Mouse (Mus musculus) brown adipose tissue, adult 24 weeks (tissue): ENCODE measurements at regions not wholly inside any gene's neighbourhood (a gene's known extent, or its start where the extent isn't known, plus 50 kb on each side); places are given as distances from the start of the nearest gene placed in this dataset.

Experiments
- H3K27ac ChIP-seq: fragments of 200-500 bp; replicated peaks from 2 replicates; pipeline ENCODE4 v1.5.1; 2012; ENCODE audit warnings: low read depth, mild to moderate bottlenecking, low read length
- H3K4me1 ChIP-seq: fragments of 200-500 bp; 2 replicates; pipeline ENCODE4 v1.6.1; 2012; ENCODE audit warnings: low read length, mixed read lengths; ENCODE audit not compliant: control insufficient read depth, insufficient read depth, insufficient read length
- H3K4me3 ChIP-seq: fragments of 200-500 bp; 2 replicates; pipeline ENCODE4 v1.5.1; 2012; ENCODE audit warnings: low read depth, mild to moderate bottlenecking, low read length, moderate library complexity; ENCODE audit not compliant: insufficient read depth

- Histone ChIP-seq H3K27ac (no peak overlapping the region), H3K4me3 (no peak overlapping the region), H3K4me1 (peaks cover 3% of the 10 kb centered on the region)
Measured at GRCm38 (mm10) chr1:45135152-45135714, 176.1 kb upstream of the Col3a1 start.

DNA sequence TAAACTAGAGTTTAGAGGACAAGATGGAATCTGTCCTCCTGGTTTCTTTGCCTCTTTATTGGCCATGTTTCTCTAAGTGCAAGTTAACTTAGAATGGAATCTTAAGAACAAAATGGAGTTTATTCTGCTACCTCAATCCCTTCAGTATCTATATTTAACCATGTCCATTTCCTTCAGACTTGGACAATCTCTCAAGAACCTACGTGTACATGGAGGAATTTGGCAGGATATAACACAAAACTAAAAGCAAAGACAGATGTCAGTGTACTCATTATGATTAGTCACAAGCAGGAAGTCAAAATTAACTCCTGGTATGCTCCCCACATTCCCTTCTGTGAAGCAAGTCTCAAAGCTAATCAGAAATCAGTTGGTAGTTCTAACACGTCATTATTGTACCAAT lies 164.3 kb upstream of the Col3a1 start:
- no peak overlapping the region for H3K4me3 ChIP-seq
- H3K4me1 ChIP-seq = peaks cover 3% of the 10 kb centered on the region; the same call in 1 of the 2 replicates
- peak overlapping the region; percentile 70 for H3K27ac ChIP-seq

GRCm38 (mm10) chr1:45181632-45182031 lies 129.7 kb upstream of the Col3a1 start:
- no peak overlapping the region for H3K27ac ChIP-seq
- no peaks in the 10 kb centered on the region for H3K4me1 ChIP-seq
- H3K4me3 ChIP-seq = no peak overlapping the region

DNA sequence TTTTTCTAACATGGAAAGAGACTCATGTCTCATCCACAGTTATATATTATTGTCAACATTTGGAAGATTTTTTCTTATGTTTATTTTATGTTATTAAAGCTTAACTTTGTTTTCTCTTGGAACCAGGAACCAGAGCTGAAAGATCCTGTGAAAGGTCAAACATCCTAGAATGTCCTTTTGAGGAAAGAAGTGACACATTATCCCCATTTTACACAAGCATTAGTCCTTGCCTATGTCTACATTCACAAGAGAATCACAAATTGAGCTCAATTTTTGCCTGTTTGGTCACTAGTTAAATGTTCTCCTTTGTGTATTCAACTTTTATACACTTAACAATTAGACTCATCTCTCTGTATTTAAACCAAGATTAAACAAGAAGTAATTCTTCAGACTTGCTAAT lies 126.0 kb upstream of the Col3a1 start:
- Histone ChIP-seq H3K4me1 (no peaks in the 10 kb centered on the region), H3K4me3 (no peak overlapping the region), H3K27ac (no peak overlapping the region)

DNA sequence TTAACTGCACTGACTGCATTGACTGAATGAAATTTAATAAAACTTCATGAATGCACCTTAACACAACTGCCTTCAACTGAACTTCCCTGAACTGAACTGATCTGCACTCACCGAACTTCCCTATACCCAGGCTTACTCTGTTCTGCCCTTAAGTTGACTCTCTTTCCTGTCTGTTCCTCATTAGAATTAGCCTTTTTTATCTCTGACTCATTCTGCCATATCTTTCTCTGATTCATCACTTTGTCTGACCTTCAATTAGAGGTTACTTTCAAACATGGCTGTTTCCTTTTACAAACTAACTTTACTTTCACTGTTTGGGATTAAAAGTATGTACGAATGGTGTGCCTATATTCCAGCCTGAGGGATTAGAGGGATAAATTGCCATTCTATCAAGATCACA lies 103.4 kb upstream of the Col3a1 start:
- Histone ChIP-seq H3K4me3 (no peak overlapping the region), H3K27ac (no peak overlapping the region), H3K4me1 (no peaks in the 10 kb centered on the region)

GRCm38 (mm10) chr1:45216272-45216671 lies 95.1 kb upstream of the Col3a1 start:
- Histone ChIP-seq H3K4me3 (no peak overlapping the region), H3K27ac (no peak overlapping the region), H3K4me1 (no peaks in the 10 kb centered on the region)
